Mouse (Mus musculus) cerebellum, adult 8-10 months (tissue): ENCODE data around the gene Idh3g.

Source experiments
- DNase-seq: peaks from one replicate; pipeline ENCODE4 v3.0.0; 2022

Gene Idh3g

DNA sequence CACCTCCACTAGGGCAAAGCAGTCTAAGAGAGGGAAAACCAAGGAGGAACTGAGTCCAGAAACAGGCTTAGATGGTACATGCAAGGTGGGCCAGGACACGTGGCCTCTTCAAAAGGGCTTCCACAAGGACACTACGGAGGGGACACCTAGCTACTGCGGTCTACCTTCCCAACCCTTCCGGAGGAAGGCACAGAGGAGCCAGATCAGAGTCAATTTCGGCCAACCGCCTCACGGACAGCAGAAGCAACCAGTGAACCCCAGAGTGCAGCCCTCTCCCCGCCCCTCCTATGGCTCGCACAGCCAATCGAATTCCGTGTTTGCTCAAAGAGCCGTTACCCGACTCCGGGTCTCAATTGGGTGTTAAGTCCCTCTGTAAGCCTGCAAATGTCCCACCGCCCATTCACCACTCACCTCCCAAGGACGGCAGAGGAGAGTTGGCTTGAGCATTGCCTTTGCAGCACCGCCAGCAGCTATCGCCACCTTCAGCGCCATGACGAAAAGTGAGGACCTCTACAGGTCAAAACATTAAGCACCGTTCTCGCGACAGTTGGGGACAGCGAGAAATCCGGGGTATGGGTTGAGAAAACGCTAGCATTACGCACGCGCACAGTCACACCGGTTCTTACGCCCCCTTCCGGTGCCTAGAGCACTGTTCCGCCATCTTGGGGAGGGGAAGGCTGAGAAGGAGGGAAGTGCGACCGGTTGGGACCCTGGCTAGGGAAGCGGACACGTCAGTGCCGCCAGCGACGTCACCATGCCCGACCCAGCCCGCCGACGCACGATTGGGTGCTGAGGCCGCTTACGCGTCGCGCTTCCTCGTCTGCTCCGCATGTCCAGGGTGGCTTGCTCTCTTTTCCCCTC, at the start of gene Idh3g, which contains the start of gene Ssr4:
Gene Idh3g (minus strand): TSS at position 534 of the 861 bp plus-strand sequence.
Gene Ssr4 (plus strand): TSS at position 665 of the 861 bp plus-strand sequence.
- peak; percentile 89 for DNase-seq

GRCm38 (mm10) chrX:73835731-73836130, 49.0 kb upstream of the Idh3g start:
- DNase-seq, result no peak

DNA sequence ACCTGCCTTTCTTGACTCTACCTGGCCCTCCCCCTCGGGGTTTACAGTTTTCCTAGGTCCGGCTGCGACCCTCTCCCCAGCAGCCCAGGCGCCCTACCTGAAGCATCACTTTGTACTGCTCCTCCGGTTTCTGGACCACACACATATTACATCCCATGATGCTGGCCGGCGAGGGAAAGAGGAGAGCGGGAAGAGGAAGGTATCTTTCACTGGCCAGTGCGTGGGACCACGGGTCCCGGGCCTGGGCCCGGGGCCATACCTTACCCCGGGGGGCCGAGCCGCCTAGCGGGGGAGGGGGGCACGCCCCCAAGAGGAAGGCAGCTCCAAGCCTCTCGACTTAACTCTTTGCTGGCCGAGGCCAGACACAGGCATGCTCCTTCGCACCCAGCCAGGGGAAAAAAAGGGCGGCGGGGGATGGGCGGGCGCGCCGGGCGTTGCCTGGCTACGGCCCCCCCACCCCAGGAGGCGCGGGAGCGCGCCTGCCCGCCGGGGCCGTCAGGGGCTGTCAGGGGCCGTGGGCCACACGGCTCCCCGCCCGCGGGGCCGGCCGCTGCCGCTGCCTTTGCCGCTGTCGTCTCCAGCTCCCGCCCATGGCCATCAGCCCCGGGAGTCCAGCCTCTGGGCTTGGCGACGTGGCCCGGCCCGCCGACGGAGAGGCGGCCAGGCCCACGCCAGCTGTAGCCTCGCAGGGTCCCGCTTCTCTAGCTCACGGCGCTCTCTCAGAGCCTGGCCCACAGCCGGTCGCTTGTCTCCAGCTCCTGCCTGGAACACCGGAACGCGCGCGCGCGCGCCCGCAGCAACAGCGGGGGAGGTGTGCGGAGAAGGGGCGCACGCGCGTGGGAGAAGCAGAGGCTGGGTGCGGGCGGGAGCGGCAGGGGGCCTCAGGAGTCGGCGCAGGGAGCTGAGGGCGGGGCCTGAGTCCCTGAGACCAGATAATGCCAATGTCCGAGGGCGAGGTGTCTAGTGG, 37.8 kb upstream of the Idh3g start, which contains the start of gene Pdzd4:
Gene Pdzd4 (minus strand): TSS at position 785 of the 967 bp plus-strand sequence.
- DNase-seq, result peak; percentile 65

DNA sequence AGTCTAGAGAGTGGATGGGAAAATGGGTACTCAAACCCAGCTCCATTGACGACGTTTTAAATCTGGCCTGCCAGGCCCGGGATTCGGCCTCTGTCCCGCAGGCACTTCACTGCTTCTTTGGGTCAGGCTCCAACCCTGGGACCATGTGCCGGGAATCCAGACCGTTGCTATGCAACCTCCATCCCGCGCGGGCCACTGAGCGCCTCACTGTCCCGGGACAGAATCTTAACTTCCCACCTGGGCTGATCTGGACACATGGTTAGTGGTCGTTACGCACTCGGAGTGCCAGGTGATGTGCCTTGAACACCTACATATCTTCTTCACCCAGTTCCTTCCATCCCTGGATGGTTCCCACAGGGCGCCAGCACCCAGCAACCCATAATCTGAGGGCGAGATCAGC, 37.0 kb upstream of the Idh3g start:
- DNase-seq, result peak; percentile 20

- DNase-seq, result no peak
Measured at GRCm38 (mm10) chrX:73816596-73817314, 30.1 kb upstream of the Idh3g start.

- no peak for DNase-seq
Measured at GRCm38 (mm10) chrX:73815072-73815471, 28.4 kb upstream of the Idh3g start.

- DNase-seq, result no peak
Measured at GRCm38 (mm10) chrX:73805814-73806213, 19.1 kb upstream of the Idh3g start.

DNA sequence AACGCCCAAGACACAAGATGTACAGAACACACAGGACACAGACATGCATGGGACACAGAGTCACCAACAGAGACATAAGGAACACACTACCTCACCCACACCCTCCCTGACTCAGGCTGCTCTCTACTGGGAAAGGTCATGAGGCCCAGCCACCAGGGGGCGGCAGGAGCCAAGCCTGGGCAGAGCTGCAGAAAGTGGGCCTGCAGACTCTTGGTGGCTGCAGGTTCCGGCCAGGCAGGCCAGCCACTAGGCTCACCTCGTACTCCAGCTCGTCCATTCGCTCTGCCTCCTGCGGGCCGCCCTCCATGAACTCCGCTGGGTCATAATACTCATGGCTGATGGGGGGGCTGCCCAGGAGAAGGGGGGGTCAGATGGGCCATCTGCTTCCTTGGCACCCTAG, 11.8 kb upstream of the Idh3g start:
- DNase-seq, result peak; percentile 79

DNA sequence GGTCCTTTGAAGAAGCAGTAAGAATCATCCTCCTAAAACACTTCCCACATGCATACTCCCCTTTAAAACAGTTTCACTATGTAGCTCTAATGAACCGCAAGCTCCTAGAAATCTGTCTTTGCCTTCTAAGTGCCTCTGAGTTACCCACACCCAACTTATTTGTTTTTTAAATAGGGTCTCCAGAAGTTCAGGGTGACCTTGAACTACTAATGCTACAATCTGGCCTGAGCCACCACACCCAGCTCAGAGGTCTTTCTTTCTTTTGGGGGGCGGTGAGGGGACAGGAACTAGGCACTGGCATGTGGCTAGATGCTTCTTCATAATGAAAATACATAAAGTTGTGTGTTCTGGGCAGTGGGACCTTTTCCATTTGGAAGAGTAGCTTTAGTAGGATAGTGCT, 10.8 kb upstream of the Idh3g start:
- no peak for DNase-seq

DNA sequence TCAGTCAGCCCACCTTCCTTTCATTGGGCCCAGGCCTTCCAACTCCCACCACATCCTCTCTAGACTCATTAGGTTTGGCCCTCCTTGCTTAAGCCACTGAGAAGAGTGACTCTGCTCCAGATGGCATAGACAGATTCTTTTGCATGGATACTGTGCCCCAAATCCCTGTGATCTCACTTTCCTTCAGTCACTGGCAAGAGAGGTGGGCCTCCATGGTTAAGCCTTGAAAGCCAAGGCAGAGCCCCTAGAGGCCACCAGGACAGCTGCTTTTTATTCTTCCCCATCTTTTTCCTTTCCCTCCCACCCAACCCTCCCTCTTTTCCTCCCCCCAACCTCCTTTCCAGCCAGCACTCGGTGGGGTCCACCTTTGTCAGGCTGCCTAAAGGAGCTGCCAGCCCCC, 6.8 kb upstream of the Idh3g start:
- no peak for DNase-seq

DNA sequence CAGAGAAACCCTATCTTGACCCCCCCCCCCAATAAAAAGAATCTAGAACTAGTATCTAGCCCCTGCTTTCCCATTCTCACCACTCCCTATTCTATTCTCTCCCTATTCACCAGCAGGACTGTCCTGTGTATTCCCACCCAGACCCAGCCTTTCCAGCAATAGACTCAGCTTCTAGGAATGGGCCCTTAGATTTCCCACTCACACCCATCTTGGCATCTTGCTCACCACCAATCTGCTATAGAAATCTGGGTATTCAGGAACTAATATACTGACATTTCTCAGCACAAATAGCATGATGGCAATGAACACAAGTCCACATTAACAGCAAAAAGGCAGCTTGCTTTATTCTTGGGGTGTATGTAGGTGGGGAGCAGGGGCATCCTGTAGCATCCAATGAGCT, 6.3 kb upstream of the Idh3g start:
- no peak for DNase-seq

DNA sequence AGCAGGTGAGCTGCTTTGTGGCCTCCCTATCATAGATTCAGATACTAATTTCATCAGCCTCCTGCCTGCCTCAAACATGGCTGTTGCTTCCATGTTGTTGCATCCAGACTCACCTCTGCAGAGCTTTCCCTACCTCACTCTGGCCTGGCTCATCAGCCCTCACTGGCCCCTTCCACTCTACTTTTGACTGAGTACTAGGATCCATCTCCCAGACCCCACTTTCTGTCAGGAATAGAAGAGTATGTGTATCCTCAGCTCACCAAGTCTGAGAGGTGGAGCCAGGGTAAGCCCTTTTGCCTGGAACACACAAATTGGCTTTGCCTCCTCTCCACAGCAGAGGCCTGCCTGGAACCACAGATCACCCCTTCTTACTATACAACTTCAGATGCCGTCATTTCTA, 1.8 kb upstream of the Idh3g start:
- DNase-seq, result no peak

DNA sequence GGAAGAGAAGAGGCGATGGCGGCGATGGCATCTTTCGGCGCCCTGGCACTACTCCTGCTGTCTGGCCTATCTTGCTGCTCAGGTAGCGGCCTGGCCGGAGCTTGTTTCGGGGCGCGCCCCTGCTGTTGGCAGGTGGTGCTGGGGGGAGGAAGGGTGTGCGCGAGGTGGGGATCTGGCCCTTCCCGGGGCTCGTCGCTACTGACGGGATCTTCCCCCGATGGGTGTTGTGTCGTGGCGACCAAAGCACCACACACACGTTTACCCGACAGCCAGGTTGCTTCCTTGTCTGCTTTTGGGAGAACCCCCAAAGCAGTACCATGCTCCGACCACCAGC, 495 bp upstream of the Idh3g start:
- DNase-seq, result no peak

DNA sequence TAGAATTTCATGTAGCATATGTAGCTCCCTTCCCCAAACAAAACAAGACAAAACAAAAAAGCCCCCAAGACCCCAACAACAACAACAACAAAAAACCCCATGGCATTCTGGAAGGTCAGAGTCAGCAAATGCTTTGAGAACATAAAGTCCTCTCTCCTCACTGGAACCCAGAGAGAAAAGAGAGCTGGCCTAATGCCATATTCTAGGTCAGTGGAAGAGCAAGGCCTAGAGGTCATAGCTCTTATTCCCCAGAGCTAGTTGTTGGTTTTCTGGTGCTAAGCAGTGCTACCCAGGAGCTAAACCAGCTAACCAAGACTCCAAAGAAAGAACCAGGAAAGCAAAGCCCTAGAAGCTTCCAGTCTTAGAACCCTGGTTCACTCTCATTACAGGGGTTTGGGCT, 1.0 kb downstream of the Idh3g start:
- no peak for DNase-seq

DNA sequence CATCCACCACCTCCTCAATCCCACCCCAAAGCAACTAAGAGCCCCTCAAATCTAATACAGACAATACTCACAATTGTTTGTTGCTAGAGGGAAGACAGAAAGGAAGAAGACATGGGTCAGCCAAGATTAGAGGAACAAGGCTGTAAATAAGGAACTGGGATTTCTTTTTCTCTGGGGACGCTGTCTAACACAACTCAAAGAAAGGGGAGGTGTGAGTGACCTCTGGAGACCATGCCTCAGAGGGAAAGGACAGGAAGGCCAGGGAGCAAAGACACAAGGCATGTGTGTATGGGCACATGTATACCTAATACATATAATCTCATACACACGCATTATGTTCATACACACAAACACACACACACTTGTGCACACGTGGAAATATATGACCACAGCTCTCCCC, 4.5 kb downstream of the Idh3g start:
- no peak for DNase-seq

DNA sequence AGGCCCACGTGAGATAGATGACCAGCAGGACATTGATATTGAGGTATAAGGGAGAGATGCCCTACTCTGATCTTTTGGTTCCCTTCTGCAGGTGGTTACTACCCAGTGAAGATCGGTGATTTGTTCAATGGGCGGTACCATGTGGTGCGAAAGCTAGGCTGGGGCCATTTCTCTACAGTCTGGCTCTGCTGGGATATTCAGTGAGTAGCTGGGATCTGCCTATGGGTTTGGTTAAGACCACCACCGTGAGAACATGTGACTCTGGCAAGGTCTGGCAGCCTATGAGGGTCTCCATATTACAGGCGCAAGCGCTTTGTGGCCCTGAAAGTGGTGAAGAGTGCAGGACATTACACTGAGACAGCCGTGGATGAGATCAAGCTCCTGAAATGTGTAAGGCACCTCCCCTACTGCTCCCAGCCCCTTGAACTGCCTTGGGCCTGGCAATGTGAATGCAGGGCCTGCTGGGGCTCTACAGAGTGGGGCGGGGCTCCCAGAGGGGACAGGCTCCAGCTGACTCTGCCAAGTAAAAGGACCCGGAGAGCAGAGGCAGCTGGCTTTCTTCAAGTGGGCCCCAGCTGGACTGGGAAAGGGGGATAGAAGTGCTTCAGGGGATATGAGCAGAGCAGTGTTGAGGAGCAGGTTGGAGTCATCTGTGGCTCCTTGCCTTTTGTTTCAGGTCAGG, 11.8 kb downstream of the Idh3g start:
- DNase-seq, result no peak

DNA sequence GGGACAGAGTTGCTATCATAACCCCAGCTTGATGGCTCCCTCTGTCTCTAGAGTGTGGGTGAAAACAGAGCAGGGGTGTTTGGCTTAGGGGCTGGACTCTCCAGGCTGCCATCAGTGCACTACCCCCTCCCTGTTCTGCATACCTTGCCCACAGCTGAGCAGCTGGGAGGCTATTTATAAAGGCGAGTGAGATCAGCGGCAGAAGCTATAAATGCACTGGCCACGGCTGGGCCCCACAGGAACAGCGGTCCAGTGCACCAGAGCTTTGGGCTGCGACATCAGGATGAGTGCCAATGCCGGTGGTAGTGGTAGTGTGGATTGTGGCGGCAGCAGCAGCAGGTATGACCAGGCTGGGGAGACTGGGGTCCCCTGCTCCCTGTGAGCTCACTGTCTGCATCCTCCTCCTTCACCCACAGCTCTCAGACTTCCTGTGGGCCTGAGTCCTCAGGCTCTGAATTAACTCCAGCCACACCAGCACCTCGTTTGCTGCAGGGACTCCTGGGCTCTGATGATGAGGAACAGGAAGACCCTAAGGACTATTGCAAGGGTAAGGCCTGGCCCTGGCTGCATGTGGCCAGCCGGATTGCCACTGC, 12.4 kb downstream of the Idh3g start, which contains the start of gene Srpk3:
Gene Srpk3 (plus strand): TSS at position 238 of the 593 bp plus-strand sequence.
- DNase-seq, result no peak

GRCm38 (mm10) chrX:73767267-73767666, 19.4 kb downstream of the Idh3g start:
- no peak for DNase-seq

DNA sequence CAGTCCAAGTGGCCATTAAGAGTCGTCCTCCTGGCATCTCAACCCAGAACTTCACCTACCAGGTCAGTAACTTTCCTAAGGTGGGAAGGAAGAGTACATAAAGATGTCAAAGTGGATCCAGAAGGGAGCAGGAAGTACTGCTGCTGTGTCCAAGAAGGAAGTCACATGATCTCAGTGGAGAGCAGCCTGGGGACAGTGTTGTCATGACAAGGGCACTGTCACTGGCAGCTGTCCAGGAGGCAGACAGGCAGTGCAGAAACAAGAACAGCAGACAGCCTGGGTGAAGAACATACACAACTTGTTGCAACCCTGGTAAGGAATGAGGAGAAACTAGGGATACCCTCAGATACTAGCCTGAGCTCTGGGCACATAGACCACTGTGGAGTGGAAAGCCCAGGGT, 21.4 kb downstream of the Idh3g start:
- no peak for DNase-seq

GRCm38 (mm10) chrX:73758611-73759290, 27.9 kb downstream of the Idh3g start:
- DNase-seq, result peak; percentile 57
